Mouse (Mus musculus): ENCODE results near the gene Traf2. TPM values are rescaled to one million over a fixed set of nuclear protein-coding genes. Genes with fewer than 3 reads are reported as not detected.

Traf2 gene
- polyA plus RNA-seq, 1 experiment from 2014 or later = 10.6 TPM

GRCm38 (mm10) chr2:25480541-25480940, 66.2 kb downstream of the Traf2 start:
- Histone ChIP-seq H3K4me3 (ENCODE audit: low read depth, low read length) (no peak overlapping the region), H3K27ac (ENCODE audit: low read depth) (no peak overlapping the region), H3K4me1 (ENCODE audit: insufficient read depth) (peaks cover 8% of the 10 kb centered on the region; the same call in 1 of the 2 replicates), H3K9me3 (ENCODE audit: low read length) (no peaks in the 10 kb centered on the region), H3K4me2 (ENCODE audit: low read depth, low read length) (no peak overlapping the region), H3K36me3 (replicated peaks; ENCODE audit: insufficient read depth, low read length) (no peaks in the 10 kb centered on the region), H3K27me3 (ENCODE audit: insufficient read depth, low read length) (no peaks in the 10 kb centered on the region), H3K9ac (replicated peaks) (no peak overlapping the region)
- ATAC-seq (no peak), DNase-seq (no peak)
- 71% methylated on average over 1 of the region's 1 CpGs for WGBS (ENCODE audit: insufficient replicate concordance)
- TF ChIP-seq CTCF (IDR thresholded peaks at IDR 0.05; ENCODE audit: low read depth) (no peak), EP300 (IDR thresholded peaks at IDR 0.05; ENCODE audit: low read depth) (no peak)

GRCm38 (mm10) chr2:25479551-25480311, 67.0 kb downstream of the Traf2 start:
- TF ChIP-seq EP300 (IDR thresholded peaks at IDR 0.05; ENCODE audit: low read depth) (no peak), CTCF (IDR thresholded peaks at IDR 0.05; ENCODE audit: low read depth) (no peak)
- 61% methylated on average over 10 of the region's 10 CpGs for WGBS (ENCODE audit: insufficient replicate concordance)

DNA sequence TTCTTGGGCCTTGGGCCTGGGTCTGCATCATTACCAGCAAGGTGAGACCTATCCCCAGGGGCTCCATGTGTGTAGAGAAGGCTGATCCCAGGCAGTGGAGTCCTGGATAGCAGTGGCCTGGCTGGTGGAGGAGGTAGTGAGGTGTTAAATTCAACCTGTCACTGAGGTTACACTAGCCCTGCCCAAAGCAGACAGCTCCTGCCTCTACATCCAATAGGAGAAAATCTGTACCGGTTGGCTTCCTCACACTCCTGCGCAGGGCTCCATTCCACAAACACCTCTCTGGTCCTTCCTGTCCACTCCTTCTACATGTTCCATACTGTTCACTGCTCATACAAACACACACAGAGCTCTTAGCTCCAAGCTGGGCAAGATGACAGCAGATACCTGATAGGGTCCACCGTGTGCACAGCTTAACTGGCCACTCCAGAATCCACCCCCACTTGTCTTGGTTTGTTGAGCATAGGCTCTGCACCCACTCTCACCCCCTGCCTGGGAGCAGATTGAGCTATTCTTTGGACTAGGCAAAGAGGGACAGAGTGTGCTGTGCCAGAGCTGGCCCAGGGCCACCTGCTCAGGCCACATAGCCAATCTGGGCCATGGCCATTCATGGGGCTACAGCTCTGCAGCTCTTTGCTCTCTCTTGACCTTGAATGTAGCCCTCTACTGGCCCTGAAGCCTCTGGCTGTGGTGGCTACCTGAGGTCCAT, 68.6 kb downstream of the Traf2 start:
- Histone ChIP-seq H3K9ac (replicated peaks) (no peak overlapping the region), H3K4me2 (ENCODE audit: low read depth, low read length) (no peak overlapping the region), H3K9me3 (ENCODE audit: low read length) (no peaks in the 10 kb centered on the region), H3K36me3 (replicated peaks; ENCODE audit: insufficient read depth, low read length) (no peaks in the 10 kb centered on the region), H3K27ac (ENCODE audit: low read depth) (no peak overlapping the region), H3K4me1 (ENCODE audit: insufficient read depth) (no peaks in the 10 kb centered on the region), H3K27me3 (ENCODE audit: insufficient read depth, low read length) (no peaks in the 10 kb centered on the region), H3K4me3 (ENCODE audit: low read depth, low read length) (no peak overlapping the region)
- ATAC-seq (no peak), DNase-seq (no peak)
- no peak for TF ChIP-seq CTCF (IDR thresholded peaks at IDR 0.05; ENCODE audit: low read depth)
- TF ChIP-seq EP300 (IDR thresholded peaks at IDR 0.05; ENCODE audit: low read depth) = no peak
- WGBS (ENCODE audit: insufficient replicate concordance) = 90% methylated on average over 3 of the region's 3 CpGs

More at GRCm38 (mm10) chr2:25479551-25480311, 67.0 kb downstream of the Traf2 start:
- DNase-seq (no peak), ATAC-seq (no peak)
- Histone ChIP-seq H3K27ac (ENCODE audit: low read depth) (no peak overlapping the region), H3K4me3 (ENCODE audit: low read depth, low read length) (no peak overlapping the region), H3K27me3 (ENCODE audit: insufficient read depth, low read length) (no peaks in the 10 kb centered on the region), H3K4me1 (ENCODE audit: insufficient read depth) (0 out of 2 replicates have a peak, but pooled peaks cover 2% of the 10 kb centered on the region), H3K4me2 (ENCODE audit: low read depth, low read length) (no peak overlapping the region), H3K9ac (replicated peaks) (no peak overlapping the region), H3K9me3 (ENCODE audit: low read length) (no peaks in the 10 kb centered on the region), H3K36me3 (replicated peaks; ENCODE audit: insufficient read depth, low read length) (no peaks in the 10 kb centered on the region)

- no peak for ATAC-seq
- H3K4me2 ChIP-seq (ENCODE audit: low read depth, low read length) = no peak overlapping the region
- WGBS (ENCODE audit: insufficient replicate concordance) = 78% methylated on average over 8 of the region's 8 CpGs
- no peak overlapping the region for H3K4me3 ChIP-seq (ENCODE audit: low read depth, low read length)
- no peak for TF ChIP-seq EP300 (IDR thresholded peaks at IDR 0.05; ENCODE audit: low read depth)
- no peak for TF ChIP-seq CTCF (IDR thresholded peaks at IDR 0.05; ENCODE audit: low read depth)
- DNase-seq = no peak
- H3K4me1 ChIP-seq (ENCODE audit: insufficient read depth) = no peaks in the 10 kb centered on the region
- H3K9me3 ChIP-seq (ENCODE audit: low read length) = no peaks in the 10 kb centered on the region
- no peak overlapping the region for H3K9ac ChIP-seq (replicated peaks)
- H3K27ac ChIP-seq (ENCODE audit: low read depth) = no peak overlapping the region
- H3K36me3 ChIP-seq (replicated peaks; ENCODE audit: insufficient read depth, low read length) = no peaks in the 10 kb centered on the region
- H3K27me3 ChIP-seq (ENCODE audit: insufficient read depth, low read length) = no peaks in the 10 kb centered on the region
These were observed 69.2 kb downstream of the Traf2 start for GRCm38 (mm10) chr2:25477541-25477940.

DNA sequence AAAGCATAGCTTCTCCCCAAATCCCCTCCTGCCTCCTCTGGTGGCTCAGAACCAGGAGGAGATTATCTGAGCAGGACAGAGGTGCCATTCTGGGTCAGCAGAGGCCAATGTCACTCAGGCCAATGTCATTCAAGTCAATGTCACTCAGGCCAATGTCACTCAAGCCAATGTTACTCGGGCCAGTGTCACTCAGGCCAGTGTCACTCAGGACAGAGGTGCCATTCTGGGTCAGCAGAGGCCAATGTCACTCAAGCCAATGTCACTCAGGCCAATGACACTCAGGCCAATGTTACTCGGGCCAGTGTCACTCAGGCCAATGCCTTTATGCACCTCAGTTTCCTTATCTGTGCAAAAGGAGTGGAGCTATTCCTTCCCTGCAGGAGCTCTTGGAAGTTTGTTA, 74.2 kb downstream of the Traf2 start:
- DNase-seq = no peak
- Histone ChIP-seq H3K9me3 (ENCODE audit: low read length) (no peaks in the 10 kb centered on the region), H3K36me3 (replicated peaks; ENCODE audit: insufficient read depth, low read length) (no peaks in the 10 kb centered on the region), H3K4me2 (ENCODE audit: low read depth, low read length) (no peak overlapping the region), H3K4me3 (ENCODE audit: low read depth, low read length) (no peak overlapping the region), H3K27me3 (ENCODE audit: insufficient read depth, low read length) (no peaks in the 10 kb centered on the region), H3K9ac (replicated peaks) (no peak overlapping the region), H3K27ac (ENCODE audit: low read depth) (no peak overlapping the region), H3K4me1 (ENCODE audit: insufficient read depth) (no peaks in the 10 kb centered on the region)
- no peak for TF ChIP-seq CTCF (IDR thresholded peaks at IDR 0.05; ENCODE audit: low read depth)
- no peak for TF ChIP-seq EP300 (IDR thresholded peaks at IDR 0.05; ENCODE audit: low read depth)
- WGBS (ENCODE audit: insufficient replicate concordance) = 81% methylated on average over 2 of the region's 2 CpGs
- peak; percentile 81 for ATAC-seq

- no peak within 1 kb of the TSS for H3K9ac ChIP-seq (replicated peaks)
- DNase-seq (no peak), ATAC-seq (no peak)
- H3K4me1 ChIP-seq (ENCODE audit: insufficient read depth) = peaks cover 5% of the 10 kb centered on the region; the same call in 1 of the 2 replicates
- H3K27ac ChIP-seq (ENCODE audit: low read depth) = no peak within 1 kb of the TSS
- no peaks in the 10 kb centered on the region for H3K27me3 ChIP-seq (ENCODE audit: insufficient read depth, low read length)
- H3K4me3 ChIP-seq (ENCODE audit: low read depth, low read length) = no peak within 1 kb of the TSS
- no peak within 1 kb of the TSS for H3K4me2 ChIP-seq (ENCODE audit: low read depth, low read length)
- no peaks in the 10 kb centered on the region for H3K36me3 ChIP-seq (replicated peaks; ENCODE audit: insufficient read depth, low read length)
- 67% methylated on average over 6 of the region's 6 CpGs for WGBS (ENCODE audit: insufficient replicate concordance)
- TF ChIP-seq EP300 (IDR thresholded peaks at IDR 0.05; ENCODE audit: low read depth) = no peak
- TF ChIP-seq CTCF (IDR thresholded peaks at IDR 0.05; ENCODE audit: low read depth) = no peak
- H3K9me3 ChIP-seq (ENCODE audit: low read length) = no peaks in the 10 kb centered on the region
These were observed 76.8 kb downstream of the Traf2 start, which contains the start of gene Ptgds for GRCm38 (mm10) chr2:25469969-25470368. Gene Ptgds, minus strand, starts transcription at chr2:25470046.

Data from liver, postnatal 0 days (tissue).